Mouse (Mus musculus) retina, embryonic 14.5 days (tissue): ENCODE results near the gene Acsf3.

Experiments
- DNase-seq: peaks from one replicate; pipeline ENCODE4 v3.0.0-alpha.2; 2015; ENCODE audit warnings: low spot score

Gene Acsf3

GRCm38 (mm10) chr8:122851692-122852545 lies 76.6 kb downstream of the Acsf3 start:
- DNase-seq = no peak

- DNase-seq = no peak
Measured at GRCm38 (mm10) chr8:122852546-122852905, 77.2 kb downstream of the Acsf3 start.

GRCm38 (mm10) chr8:122853340-122853771 lies 78.1 kb downstream of the Acsf3 start:
- DNase-seq = peak; percentile 57

GRCm38 (mm10) chr8:122854388-122854787 lies 79.1 kb downstream of the Acsf3 start:
- no peak for DNase-seq

GRCm38 (mm10) chr8:122855123-122855522 lies 79.8 kb downstream of the Acsf3 start:
- DNase-seq = no peak

GRCm38 (mm10) chr8:122856288-122856687 lies 81.0 kb downstream of the Acsf3 start:
- no peak for DNase-seq

GRCm38 (mm10) chr8:122859843-122860242 lies 84.6 kb downstream of the Acsf3 start:
- no peak for DNase-seq

- DNase-seq = peak; percentile 19
Measured at GRCm38 (mm10) chr8:122864719-122865129, 89.4 kb downstream of the Acsf3 start.

- peak; percentile 45 for DNase-seq
Measured at GRCm38 (mm10) chr8:122865441-122865840, 90.2 kb downstream of the Acsf3 start.

GRCm38 (mm10) chr8:122866231-122866630 lies 90.9 kb downstream of the Acsf3 start:
- DNase-seq = no peak
